Mouse (Mus musculus) regulatory T cell (primary cell): Measurements from ENCODE around the gene Tmem11.
"Not testable (repeated sequence)": the region's sequence is repeated elsewhere in the genome, so short reads cannot be mapped to it uniquely, and the experiment has no call there.

Source experiments
- in situ Hi-C: fragments of 300-600 bp; cut with MboI, MseI; formaldehyde crosslinking; loops from one replicate; pipeline ENCODE4 v1.15.1; 2025; ENCODE audit warnings: high pct_unique_total_duplicates

The Tmem11 gene

DNA sequence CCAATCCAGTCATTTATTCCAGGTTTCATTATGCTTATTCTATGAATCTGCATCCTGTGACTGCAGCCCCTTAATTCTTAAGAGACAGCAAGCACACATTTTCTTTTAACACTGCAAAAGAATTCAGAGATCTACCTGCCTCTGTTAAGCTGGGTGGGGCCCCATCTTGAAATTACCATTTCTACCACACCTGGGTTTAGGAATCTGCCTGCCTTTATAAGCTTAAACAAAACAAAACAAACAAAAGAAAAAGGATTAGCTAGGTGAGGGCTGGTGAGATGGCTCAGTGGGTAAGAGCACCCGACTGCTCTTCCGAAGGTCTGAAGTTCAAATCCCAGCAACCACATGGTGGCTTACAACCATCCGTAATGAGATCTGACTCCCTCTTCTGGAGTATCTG is 7.9 kb upstream of the Tmem11 start:
- in situ Hi-C loops, result not testable (repeated sequence)

DNA sequence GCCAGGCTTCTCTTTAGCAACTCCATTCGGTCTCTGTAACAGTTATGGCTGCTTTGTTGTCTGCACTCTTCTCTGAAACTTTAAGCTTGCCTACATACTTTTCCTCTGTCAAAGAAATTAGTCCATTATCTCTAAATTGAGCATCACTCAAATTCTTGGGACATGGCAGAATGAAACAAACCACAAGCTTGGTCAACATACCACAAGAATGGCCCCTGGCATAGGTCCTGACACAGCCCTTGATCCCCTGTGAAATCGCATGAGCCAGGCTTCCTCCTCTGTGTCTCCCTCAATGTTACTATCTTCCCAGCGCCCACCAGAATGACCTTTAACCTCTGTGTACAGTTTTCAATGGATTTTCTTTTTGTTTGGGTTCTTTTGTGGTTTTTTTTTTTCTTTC is 3.3 kb upstream of the Tmem11 start:
- in situ Hi-C loops, result no loop called here

DNA sequence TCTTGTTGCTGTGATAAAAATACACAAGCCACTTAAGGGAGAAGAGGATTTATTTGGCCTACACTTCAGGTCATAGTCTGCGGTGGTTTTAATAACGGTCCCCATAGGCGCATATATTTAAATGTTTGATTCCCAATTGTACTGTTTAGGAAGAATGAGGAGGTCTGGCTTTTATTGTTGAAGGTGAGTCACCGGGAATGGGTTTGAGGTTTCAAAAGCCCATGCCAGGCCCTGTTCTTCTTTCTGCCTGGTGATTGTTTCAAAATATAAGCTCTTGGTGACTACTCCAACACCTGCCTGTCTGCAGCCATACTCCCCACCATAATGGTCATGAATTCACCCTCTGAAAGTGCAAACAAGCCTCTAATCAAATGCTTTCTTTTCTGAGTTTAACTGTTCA is 1.5 kb upstream of the Tmem11 start:
- in situ Hi-C loops, result no loop called here

DNA sequence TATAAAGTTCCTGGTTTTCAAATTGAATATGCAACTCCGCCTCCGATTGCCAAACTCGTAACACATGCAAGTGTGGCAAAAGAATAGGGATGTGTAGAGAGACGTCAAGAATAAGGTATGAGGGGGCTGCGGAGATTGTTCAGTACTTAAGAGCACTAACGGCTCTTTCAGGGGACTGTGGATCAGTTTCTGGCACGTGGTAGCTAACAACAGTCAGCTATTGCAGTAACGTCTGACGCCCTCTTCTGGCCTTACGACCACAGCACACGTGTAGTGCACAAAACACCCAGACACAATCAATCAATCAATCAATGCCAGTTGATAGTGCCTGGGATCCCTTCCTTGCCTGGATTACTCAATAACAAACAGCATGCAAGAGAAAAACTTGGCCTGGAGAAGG is 351 bp upstream of the Tmem11 start:
- in situ Hi-C loops, result no loop called here

DNA sequence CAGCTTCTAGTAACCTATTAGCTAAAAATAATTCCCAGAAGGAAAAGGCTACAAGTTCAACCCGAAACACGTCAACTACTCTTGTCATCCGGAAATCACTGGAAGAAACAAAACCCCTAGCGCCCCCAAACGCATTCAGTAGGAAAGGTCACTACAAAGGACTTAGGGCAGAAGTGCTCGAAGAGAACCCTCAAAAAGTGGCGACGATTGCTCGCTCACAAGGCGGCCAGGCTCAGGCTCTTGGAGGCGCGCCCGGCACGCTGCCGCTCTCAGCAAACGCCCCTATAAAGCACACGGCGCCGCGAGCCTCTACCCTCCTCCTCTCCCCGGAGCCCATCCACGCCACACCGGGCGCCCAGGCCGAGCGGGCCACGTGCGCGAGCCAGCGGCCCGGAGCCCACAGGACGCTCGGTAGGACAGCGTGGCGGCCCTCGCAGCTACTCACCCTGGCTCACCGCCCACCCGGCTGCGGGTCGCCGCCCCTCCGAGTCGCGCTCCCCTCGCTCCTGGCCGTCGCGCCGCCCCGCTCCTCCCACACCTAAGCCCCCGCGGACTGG is 938 bp downstream of the Tmem11 start:
- in situ Hi-C loops, result no loop called here

DNA sequence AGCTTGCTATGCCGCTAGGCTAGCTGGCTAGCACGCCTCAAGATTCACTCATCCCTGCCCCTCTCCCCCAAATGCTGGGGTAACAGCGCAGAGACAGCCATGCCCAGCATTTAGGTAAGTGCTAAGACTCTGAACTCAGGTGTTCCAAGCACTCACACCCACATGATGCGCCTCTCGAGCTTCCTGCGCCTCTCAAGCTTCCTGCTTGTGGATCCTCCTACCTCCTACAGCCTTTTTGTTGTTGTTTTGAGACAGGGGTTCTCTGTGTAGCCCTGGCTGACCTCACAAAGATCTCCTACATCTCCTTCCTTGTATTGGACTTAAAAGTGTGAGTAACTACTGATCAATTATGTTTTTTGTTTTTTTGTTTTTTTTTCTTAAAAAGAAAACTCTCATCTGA is 6.0 kb downstream of the Tmem11 start:
- in situ Hi-C loops, result no loop called here

DNA sequence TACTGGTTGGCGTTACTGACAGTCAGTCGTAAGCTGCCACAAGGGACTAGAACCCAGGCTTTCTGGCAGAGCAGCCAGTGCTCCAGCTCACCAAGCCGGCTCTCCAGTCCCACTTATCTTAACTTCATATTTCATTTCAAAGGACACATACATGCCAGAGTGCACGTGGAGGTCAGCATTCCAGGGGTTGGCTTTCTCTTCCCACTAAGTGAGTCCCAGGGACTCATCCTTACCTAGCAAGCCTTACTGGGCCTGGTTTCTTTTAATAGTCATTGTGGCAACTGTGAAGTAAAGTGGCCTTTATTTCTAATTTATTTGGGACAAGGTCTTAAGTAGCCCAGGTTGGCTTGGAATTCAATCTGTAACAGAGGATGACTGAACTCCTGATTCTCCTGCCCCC is 7.7 kb downstream of the Tmem11 start:
- in situ Hi-C loops, result no loop called here

DNA sequence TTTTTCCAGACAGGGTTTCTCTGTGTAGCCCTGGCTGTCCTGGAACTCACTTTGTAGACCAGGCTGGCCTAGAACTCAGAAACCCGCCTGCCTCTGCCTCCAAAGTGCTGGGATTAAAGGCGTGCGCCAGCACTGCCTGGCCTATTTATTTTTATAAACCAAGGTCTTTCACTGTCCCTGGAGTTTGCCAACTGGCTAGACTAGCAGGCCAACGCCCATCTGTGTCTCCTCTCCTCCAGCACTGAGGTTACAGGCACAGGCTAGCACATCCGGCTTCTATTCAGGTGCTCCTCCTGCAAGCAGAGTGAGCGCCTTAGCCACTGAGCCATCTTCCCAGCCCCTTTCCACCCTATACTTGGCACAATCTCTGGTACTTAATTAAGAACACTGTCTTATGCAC is 9.6 kb downstream of the Tmem11 start:
- in situ Hi-C loops, result not testable (repeated sequence)

DNA sequence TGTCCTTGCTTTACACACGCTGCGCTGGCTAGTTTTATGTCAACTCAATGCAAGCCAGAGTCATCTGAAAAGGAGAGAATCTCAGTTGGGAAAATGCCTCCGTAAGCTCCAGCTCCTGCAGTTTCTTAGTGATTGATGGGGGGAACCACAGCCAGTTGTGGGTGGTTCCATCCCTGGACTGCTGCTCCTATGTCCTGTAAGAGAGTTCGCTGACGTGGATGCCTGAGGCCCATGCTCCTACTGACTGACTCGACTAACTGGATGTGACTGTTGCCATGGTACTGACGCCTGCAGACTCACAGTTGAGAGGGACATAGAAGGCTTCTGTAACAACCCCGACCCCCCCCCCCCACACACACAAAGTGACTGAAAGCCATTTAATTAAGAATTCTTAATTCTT is 11.2 kb downstream of the Tmem11 start:
- in situ Hi-C loops, result no loop called here

DNA sequence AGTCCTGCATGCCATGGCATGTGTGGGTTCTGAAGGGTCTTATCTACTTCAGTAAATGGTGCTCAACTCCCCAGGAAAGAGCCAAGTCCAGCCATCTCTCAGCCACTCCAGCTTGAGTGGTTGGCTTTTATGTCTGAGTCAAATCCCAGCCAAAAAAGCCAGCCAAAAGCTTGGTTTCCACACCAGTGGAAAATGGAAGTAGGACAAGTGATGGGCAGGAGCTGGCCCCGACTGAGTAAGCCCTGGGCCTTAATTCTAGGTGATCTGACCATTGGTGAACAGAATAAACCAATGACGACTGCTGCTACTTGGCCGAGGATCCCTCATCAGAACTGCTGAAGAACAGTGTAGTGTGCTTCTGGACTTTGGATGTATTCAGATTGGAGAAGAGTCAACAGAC is 11.6 kb downstream of the Tmem11 start:
- in situ Hi-C loops, result no loop called here

DNA sequence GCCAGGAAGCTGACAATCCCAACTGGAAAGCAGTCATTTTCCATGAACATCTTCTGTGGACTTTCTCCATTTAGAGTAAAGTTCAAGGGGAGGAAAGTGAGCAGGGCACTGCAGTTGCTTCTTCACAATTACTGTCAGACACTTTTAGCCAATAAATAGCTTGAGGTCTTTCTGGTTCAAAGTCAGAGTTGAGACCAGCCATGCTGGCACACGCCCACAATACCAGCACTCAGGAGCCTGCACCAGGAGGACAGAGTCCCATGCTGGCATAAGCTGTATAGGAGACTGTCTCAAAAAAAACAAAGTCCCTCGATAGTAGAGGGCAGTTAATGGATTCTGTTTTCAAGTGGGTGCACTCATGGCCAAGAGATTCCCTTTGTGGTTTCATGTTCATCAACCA is 13.1 kb downstream of the Tmem11 start:
- in situ Hi-C loops, result no loop called here

DNA sequence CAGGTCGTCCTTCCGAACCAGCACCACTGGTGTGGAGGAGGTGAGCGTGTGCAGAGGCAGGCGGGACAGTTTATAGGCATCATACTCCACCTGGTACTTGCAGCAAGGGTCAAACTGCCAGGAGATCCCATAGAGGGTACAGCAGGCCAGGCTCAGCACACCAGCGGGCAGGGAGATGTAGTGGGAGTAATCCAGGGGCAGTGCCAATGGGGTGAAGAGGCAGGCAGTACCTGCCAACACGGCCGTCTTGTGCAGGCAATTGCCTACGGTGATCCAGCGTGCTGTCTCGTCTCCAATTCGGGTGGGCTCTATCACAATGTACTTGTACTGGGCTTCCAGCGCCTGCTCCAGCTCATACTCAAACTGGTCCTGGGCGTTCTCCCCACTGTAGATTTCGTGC is 14.2 kb downstream of the Tmem11 start:
- in situ Hi-C loops, result no loop called here

DNA sequence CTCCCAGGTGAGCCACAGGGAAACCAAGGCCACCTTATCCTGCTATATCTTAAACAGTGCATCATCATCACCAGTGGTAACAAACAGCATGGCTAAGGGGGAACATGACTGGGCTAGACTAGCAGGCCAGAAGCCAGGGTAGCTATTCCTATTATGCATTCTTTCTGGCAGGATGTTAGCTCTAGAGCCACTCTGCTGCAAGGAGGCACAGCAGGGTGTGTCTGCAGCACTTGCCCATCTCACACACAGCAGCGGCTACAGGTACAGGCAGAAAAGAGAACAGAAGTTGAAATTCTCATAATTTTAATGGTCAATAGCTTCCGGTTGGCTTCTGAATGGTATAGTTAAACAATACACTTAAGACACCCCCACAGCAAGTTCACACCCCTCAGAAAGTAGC is 14.9 kb downstream of the Tmem11 start:
- in situ Hi-C loops, result no loop called here

DNA sequence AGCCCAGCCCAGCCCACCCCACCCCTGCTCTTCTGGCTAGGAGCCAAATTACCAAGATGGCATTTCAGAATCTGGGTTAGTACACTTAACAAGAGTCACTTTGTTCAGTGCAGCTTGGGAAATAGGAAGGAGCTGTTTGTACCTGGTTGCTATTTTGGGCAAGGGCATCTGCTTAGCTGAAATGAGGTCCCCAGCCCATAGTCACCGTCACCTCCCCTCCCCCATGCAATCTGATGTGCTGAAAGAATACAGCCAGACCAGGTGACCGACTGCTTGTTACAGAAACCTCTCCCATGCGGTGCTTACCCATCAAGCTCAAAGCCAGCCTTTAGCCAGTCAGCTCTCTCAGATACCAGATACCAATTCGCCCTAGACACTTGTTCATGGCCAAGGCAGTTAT is 15.9 kb downstream of the Tmem11 start:
- in situ Hi-C loops, result no loop called here

DNA sequence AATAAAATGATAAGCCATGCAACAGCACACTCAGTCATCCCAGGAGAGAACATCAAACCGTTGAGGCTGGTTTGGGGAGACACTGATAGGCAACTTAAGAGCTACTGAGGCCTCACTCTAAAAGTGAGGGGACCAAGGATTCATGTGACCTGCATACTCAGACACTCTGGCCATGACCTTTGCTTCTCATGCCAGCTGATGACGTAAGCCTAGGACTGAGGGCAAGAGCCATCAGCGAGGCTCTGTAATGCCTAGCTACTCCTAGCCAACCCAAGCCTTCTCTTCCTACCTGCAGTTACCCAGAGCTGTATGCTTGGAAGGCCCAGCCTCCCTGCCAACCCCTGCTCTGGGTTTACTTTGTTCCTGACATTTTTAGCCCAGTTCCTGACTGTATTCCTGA is 17.1 kb downstream of the Tmem11 start:
- in situ Hi-C loops, result no loop called here

DNA sequence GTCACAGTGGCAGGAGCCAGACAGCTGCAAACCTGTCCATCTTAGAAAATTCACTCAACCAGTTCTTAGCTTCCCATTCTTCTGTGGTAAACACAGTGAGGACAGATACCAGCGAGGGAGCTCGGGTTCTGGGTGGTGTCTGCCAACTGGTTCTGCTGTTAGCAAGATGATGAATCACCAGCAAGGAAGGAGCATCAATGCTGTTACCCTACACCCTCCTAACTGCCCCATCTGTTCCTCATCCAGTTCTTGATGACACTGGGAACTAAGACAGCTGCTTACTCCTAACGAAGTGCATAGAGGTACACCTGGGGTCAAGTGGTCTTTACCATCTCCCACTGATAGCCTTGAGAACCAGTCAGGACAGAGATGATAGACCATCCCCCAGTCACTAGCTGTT is 22.5 kb downstream of the Tmem11 start:
- in situ Hi-C loops, result no loop called here

DNA sequence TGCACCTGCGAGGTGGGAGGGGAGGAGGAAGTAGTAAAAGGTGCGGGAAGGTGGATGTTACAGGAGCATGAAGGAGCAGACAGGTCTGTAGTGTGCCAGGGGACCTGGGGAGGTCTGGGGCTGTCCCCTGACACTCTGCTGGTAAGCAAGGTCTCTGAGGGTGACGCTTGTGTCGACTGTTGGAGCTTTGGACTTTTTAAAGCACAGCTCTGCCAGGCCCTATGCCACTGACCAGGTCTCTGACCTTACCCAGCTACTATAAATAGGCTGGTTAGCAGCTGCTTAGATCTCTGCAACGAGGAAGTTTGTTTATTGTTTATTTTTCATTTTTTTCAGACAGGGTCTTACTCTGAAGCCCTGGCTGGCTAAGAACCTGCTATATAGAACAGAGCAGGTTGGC is 33.7 kb downstream of the Tmem11 start:
- in situ Hi-C loops, result no loop called here

DNA sequence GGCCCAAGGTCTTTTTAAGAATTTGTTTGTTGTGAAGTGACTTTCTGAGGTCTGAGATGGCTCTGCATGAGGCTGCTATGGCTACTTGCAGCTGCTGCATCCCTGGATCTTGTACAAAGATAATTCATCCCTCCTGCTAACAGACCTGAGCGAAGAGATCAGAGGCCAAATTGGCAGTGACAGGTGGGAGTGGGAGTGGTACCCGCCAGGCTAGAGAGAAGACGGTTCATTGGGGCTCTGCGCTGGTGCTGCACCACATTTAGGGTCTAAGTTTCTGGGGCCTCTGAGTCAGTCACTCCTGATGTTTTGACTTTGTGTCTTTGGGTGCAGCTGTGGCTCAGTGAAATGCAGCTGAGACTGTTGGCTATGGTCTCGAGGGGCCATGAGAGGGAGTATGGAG is 35.7 kb downstream of the Tmem11 start:
- in situ Hi-C loops, result no loop called here

DNA sequence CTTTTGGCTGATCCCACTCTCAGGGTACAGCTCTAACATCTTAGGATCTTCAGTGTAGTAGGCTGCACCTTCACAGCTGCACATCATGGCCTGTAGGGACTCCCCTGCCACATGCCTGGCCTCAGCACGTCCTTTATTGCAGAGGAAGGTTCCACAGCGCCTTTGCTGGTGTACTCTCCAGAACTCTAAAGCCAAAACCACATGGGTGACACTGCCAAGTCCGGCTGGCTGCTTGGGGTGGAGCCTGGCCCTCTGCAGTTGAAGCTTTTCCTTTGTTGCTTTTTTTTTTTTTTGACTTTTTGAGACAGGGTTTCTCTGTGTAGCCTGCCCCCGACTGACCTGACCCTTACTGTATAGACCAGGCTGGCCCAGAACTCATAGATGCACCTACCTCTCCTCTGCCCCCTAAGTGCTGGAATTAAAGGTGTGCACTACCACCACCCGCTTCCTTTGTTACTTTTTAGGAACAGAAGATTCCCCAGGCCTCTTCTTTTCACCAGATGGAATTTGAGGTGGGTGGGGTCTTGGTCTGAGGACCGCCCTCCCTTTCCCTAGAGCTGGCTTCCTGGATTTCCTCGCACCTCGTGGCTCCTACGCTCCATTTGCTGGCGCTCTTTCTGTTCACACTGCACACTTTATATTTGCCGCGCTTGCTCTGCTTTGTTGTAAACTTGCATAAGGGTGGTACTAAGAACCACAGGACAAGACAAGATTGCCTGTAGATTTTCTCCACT is 37.4 kb downstream of the Tmem11 start:
- in situ Hi-C loops, result no loop called here

DNA sequence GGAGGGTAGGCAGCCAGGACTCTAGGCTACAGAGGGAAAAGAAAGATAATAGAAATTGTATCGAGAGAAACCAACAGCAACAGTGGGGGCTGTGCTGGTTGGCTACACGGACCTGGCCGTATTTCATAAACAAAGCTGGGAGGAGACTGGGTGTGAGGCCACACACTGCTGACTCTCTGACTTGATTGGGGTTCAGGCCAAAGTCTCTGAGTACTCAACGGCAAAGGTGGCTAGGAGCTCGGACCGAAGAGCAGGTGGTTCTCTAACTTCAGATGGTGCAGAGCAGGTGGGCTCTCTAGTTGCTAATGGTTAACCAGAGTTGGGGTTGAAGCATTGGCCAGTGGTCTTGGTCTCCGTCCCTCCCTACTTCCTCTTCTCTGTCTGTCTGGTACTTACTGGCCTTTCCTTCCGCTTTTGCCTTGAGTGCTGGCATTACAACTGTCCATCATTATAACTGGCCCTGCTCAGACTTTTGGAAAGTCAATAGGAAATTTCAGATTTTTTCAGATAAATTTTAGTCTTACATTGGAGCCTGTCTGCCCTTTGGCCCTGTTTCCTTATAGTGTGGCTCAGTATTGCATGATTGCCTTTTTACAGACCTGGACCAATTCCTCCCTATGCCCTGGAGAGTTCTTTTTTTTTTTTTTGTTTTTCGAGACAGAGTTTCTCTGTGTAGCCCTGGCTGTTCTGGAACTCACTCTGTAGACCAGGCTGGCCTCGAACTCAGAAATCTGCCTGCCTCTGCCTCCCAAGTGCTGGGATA is 41.2 kb downstream of the Tmem11 start:
- in situ Hi-C loops, result no loop called here

DNA sequence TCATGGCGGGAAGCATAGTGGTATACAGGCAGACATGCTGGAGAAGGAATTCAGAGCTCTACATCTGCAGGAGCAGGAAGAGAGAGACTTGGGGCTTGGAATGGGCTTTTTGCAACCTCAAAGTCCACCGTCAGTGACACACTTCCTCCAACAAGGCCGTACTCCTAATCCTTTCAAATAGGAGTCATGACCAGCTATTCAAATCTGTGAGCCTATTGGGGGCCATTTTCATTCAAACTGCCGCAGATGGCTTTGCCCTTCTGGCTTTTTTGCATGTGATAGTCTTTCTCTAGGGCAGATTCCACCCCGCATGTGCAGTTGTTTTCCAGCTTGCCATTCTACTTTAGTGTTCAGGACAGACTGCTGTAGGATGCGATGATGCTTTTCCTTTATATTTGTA is 42.2 kb downstream of the Tmem11 start:
- in situ Hi-C loops, result no loop called here

DNA sequence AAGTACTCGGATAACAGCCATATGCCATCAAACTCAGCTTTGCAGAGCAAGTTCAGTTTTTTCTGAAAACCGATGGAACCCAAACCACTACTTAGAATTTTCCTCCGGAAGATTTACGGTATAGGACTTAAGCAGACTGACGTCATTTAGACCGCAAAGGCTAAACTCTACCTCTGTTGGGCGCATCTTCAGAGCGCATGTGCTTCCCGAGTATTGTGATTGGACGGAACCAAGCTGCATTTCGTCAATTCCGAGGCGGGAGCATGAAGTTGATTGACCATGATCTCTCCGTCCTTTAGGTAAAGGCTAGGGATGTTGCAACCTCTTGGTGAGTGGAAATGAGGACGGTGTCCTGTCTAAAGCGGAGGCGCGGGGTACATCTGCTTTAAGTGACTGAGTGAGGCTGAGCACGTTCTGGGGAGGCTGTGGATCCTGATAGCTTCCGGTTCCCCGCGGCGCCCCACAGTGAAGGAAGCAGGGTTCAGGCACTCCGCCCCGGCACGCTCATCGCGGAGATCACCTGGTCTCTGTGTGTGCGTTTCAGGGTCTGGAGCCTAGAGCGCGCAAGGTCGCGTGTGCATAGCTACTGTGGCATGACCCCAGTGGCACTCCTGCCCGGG is 48.5 kb downstream of the Tmem11 start, which contains the start of gene Dhrs7b:
Dhrs7b (plus strand) TSS at position 199 of the 620 bp plus-strand sequence.
- in situ Hi-C loops, result no loop called here

DNA sequence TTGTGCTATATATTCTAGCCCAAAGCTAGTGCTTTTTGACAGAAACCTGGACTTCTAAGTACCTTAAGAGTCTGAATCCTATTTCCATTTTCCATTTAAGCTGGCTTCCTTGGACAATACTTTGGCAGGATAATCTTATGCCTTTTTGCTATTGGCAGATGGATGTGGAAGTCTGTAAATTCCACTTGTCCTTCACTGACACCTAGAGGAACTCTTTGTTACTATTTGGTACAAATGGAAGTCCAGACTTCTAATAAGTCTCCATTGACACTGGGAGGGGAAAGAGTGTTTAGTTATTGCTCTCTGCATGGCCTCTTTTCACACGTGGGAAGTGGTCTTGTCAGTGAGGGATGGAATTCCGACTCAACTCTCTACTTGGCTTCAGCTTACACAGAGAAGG is 50.2 kb downstream of the Tmem11 start:
- in situ Hi-C loops, result no loop called here
